Mouse (Mus musculus) heart, adult 2 months (tissue): ENCODE data around the gene Atrnl1.

ENCODE experiments used
- CTCF ChIP-seq: fragments of 200-600 bp; IDR thresholded peaks from 2 replicates; pipeline ENCODE4 v1.8.1; 2022; ENCODE audit warnings: antibody characterized with exemption, mild to moderate bottlenecking, moderate library complexity
- EP300 ChIP-seq: fragments of 200-500 bp; IDR thresholded peaks from 2 replicates; pipeline ENCODE4 v1.6.1; 2011; ENCODE audit warnings: low read depth, low read length, control low read depth; ENCODE audit not compliant: insufficient read depth
- POLR2A ChIP-seq: fragments of 200-500 bp; IDR thresholded peaks from 2 replicates; pipeline ENCODE4 v1.6.1; 2011; ENCODE audit warnings: mild to moderate bottlenecking, low read depth, low read length, control low read depth; ENCODE audit not compliant: insufficient read depth

GRCm38 (mm10) chr19:57586172-57586571, 24.7 kb upstream of the Atrnl1 start:
- no peak for TF ChIP-seq POLR2A
- no peak for TF ChIP-seq EP300
- no peak for TF ChIP-seq CTCF
